Mouse (Mus musculus) C2C12 (cell line): ENCODE measurements around the gene Galnt12. TPM values are rescaled to one million over a fixed set of nuclear protein-coding genes. Genes with fewer than 3 reads are reported as not detected.

Experiments used
- H3K27me3 ChIP-seq: one replicate; pipeline ENCODE4 v1.6.1; 2011; ENCODE audit not compliant: control insufficient read depth, insufficient read depth, insufficient read length
- H3K36me3 ChIP-seq: one replicate; pipeline ENCODE4 v1.6.1; 2011; ENCODE audit not compliant: control insufficient read depth, insufficient read depth
- H3K4me3 ChIP-seq: one replicate; pipeline ENCODE4 v1.5.1; 2011; ENCODE audit warnings: mild to moderate bottlenecking, control low read depth; ENCODE audit not compliant: poor library complexity, insufficient read depth, severe bottlenecking
- H3K79me2 ChIP-seq: one replicate; pipeline ENCODE4 v1.6.1; 2011; ENCODE audit not compliant: control insufficient read depth, insufficient read depth
- H3K79me3 ChIP-seq: one replicate; pipeline ENCODE4 v1.6.1; 2011; ENCODE audit warnings: low read depth, control low read depth
- H3ac ChIP-seq: one replicate; pipeline ENCODE3; 2011; ENCODE audit warnings: low read depth; ENCODE audit not compliant: control insufficient read depth, insufficient read length
- CEBPB ChIP-seq: IDR thresholded peaks from one replicate; pipeline ENCODE4 v1.6.1; 2011; ENCODE audit warnings: low read depth, mild to moderate bottlenecking, control low read depth, moderate library complexity
- CTCF ChIP-seq: IDR thresholded peaks from one replicate; pipeline ENCODE4 v1.5.1; 2011; ENCODE audit not compliant: control insufficient read depth, insufficient read depth, insufficient read length
- FOSL1 ChIP-seq: IDR thresholded peaks from one replicate; pipeline ENCODE4 v1.8.0; 2011; ENCODE audit warnings: mild to moderate bottlenecking, low read length; ENCODE audit not compliant: poor library complexity, insufficient read depth, severe bottlenecking
- MAX ChIP-seq: IDR thresholded peaks from one replicate; pipeline ENCODE4 v1.6.1; 2011; ENCODE audit warnings: mild to moderate bottlenecking, control low read depth
- MYOD1 ChIP-seq: IDR thresholded peaks from one replicate; pipeline ENCODE4 v1.6.1; 2011; ENCODE audit warnings: low read depth; ENCODE audit not compliant: control insufficient read depth, insufficient read length
- MYOG ChIP-seq: IDR thresholded peaks from one replicate; pipeline ENCODE4 v1.6.1; 2011; ENCODE audit not compliant: control insufficient read depth, insufficient read length; ENCODE audit errors: extremely low read depth
- USF1 ChIP-seq: IDR thresholded peaks from one replicate; pipeline ENCODE4 v1.6.1; 2011; ENCODE audit warnings: low read depth, mild to moderate bottlenecking, control low read depth, moderate library complexity
- polyA plus RNA-seq: library from polyadenylated mRNA; unstranded; fragments of >200 nt; fragmentation: generic; extraction: Trizol; gene quantifications from one replicate; pipeline ENCODE4 v1.2.1, GENCODE M21; 2012; ENCODE audit warnings: missing spikeins

Gene Galnt12
- polyA plus RNA-seq, 1 experiment = 0.01 TPM

DNA sequence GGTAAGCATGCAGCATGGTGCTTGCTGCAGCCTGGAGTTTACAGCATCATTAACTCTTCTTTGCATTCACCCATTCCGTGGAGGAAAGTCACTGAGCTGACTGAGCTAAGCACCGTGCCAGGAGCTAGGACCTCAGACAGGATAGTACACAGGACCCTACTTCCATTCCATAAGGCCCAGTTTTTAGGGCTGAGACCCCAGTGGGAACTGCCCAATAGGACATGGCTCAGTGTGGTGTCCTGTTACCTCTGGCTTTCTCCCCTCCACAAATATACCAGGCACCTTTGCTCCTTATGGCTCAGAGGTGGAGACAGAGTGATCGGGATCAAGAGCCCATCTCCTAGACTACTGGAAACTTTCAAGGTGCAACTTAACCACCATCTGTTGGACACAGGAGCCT is 59.1 kb downstream of the Galnt12 start:
- Histone ChIP-seq H3ac (no peak overlapping the region), H3K4me3 (no peak overlapping the region), H3K36me3 (no peaks in the 10 kb centered on the region), H3K79me3 (no peaks in the 10 kb centered on the region), H3K27me3 (no peaks in the 10 kb centered on the region), H3K79me2 (no peaks in the 10 kb centered on the region)
- TF ChIP-seq CTCF = no peak

DNA sequence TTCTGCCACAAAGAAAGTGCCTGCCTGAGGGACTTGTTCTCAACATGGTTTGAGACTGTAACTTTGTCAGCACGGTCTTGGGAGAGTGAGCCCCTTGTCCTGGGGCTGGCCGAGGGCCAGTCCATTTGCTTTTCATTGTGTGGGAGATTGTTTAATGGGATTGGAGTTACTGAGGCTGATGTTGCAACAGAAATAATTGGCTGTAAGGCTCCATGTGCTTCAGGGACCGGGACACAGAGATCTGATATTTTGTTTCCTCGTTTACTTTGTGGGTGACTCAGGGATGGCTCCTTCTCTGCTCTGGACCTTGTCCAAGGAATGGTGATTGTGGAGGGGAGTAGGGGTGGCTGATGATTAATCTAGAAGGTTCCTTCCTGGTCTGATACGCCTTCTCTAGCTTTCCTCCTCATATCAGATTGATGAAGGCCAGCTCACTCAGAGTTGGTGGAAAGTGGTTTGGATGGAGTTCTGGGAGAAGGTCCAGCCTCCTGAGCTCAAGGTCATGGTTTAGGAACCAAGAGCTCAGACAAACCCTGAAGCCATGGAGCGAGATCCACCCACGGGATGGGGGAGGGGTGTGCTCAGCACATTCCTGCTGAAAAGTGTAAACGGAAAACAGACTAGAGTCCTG is 60.0 kb downstream of the Galnt12 start:
- Histone ChIP-seq H3K4me3 (no peak overlapping the region), H3K79me3 (no peaks in the 10 kb centered on the region), H3K36me3 (no peaks in the 10 kb centered on the region), H3K79me2 (no peaks in the 10 kb centered on the region), H3ac (no peak overlapping the region), H3K27me3 (no peaks in the 10 kb centered on the region)
- peak; percentile 89 for TF ChIP-seq CEBPB
- TF ChIP-seq USF1 = peak; percentile 32
- no peak for TF ChIP-seq CTCF

DNA sequence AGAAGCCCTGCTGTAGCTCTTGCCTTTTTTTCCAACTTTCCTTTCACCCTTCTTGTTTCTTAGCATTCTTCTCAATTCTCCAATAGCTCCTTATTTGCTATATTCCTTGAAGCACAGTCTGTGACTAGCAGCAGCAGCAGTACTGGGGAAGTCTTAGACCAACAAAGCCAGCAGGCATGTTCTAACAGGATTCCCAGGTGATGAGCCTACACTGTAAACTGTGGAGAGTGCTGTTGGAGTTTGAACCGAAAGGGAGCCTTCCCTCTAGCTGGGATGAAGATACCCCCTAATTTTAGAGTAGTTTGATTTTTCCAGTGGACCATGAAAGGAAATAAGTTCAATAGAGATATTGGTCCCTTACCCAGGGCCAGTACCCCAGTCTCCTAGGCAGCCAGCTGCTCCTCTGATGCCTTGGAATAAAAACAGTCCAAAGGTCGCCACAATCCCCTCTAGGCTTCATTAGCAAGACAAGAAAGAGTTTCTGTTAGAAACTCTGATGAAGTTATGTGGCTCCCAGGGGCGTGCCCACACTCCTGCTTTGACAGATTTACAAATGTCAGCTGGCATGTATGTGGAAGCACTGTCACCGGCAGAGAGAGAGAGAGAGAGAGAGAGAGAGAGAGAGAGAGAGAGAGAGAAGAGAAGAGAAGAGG is 69.5 kb downstream of the Galnt12 start:
- H3K79me3 ChIP-seq = no peaks in the 10 kb centered on the region
- no peaks in the 10 kb centered on the region for H3K36me3 ChIP-seq
- no peak overlapping the region for H3ac ChIP-seq
- TF ChIP-seq CTCF (no peak), FOSL1 (no peak), MYOG (no peak), USF1 (no peak), CEBPB (no peak), MAX (no peak), MYOD1 (no peak)
- H3K79me2 ChIP-seq = no peaks in the 10 kb centered on the region
- H3K27me3 ChIP-seq = peaks cover 3% of the 10 kb centered on the region
- H3K4me3 ChIP-seq = no peak overlapping the region

DNA sequence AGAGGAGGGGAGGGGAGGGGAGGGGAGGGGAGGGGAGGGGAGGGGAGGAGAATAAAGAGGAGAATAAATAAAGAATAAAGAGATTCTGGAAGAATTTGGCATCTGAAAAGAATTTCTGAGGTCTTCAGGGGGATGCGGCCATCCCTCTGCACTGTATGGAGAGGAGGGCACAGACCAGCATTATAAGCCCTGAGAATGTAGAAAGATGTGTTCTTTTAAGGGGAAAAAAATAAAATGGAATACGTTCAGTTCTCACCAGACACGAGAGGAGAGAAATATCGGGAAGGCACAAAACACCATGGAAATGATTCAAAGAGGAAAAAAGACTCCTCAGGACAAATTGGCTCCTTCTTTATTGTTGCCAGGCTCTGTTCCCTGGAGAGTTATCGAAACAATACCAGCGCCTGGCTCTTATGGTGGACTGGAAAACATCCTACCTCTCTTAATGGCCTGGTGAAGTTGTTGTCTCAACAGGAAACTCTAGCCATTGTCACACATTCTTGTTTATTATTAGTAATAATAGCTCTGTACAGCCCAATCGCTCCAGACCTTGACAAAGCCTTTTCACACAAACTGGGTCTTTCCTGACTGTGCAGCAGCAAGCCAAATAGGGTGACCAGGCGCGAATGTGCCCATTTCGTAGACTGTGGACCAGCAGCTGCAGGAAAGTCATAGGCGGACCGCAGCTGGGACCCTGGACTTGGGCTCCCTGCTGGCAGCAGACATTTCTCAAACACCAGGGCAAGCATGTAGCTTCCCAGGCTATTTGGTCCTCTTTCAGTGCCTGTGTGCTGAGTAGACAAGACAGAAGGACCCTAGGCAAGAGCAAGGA is 70.3 kb downstream of the Galnt12 start:
- H3K4me3 ChIP-seq = no peak overlapping the region
- H3K79me2 ChIP-seq = no peaks in the 10 kb centered on the region
- H3K36me3 ChIP-seq = no peaks in the 10 kb centered on the region
- H3K79me3 ChIP-seq = no peaks in the 10 kb centered on the region
- peaks cover 3% of the 10 kb centered on the region for H3K27me3 ChIP-seq
- TF ChIP-seq MYOG (no peak), MYOD1 (no peak), CTCF (no peak), FOSL1 (no peak), USF1 (no peak), CEBPB (no peak)
- no peak overlapping the region for H3ac ChIP-seq

DNA sequence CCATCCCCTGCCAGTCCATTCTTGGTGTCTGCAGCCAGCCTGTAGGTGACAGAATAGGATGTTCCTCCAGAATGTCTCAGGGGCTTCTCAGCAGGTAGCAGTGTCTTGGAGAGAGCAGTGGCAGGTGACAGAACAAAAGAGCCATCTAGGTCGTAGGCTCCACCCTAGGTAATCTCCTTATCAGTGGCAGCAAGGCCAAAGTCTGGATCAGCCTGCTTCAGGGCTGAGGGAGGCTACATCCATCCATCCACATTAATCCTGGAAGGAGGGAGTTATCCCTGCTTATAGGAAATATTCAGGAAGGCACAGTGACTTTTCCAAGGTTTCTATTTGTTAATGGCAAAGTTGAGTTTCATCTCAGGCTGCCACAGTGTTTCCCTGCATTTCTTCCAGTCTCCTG is 80.6 kb downstream of the Galnt12 start:
- H3K79me3 ChIP-seq = no peaks in the 10 kb centered on the region
- TF ChIP-seq MYOG = no peak
- no peak for TF ChIP-seq MAX
- no peak for TF ChIP-seq CEBPB
- TF ChIP-seq MYOD1 = no peak
- TF ChIP-seq FOSL1 = no peak
- no peak for TF ChIP-seq CTCF
- TF ChIP-seq USF1 = no peak
- H3ac ChIP-seq = no peak overlapping the region
- no peaks in the 10 kb centered on the region for H3K36me3 ChIP-seq
- H3K27me3 ChIP-seq = no peaks in the 10 kb centered on the region
- no peaks in the 10 kb centered on the region for H3K79me2 ChIP-seq
- no peak overlapping the region for H3K4me3 ChIP-seq

Other genes starting within 250 kb of the Galnt12 start
- gene Gabbr2, start 100.0 kb upstream of the Galnt12 start, polyA plus RNA-seq = not detected
- gene Anks6, start 34.5 kb upstream of the Galnt12 start, polyA plus RNA-seq = 0.44 TPM
- 0.05 TPM for gene Col15a1, start 116.3 kb downstream of the Galnt12 start, polyA plus RNA-seq